Comparison of ENCODE assay signal across 8 mouse cellular contexts in genomic region chr8:70820101-70820935, GRCm38 (mm10). TPM values are rescaled to one million over a fixed set of nuclear protein-coding genes. Genes with fewer than 3 reads are reported as not detected.
DNase-seq lines count a peak whose midpoint lies in the region; ATAC-seq and TF ChIP-seq lines count a peak whose summit lies in the region.

No protein-coding gene starts in this region.

- intact Hi-C loops in left cerebral cortex, adult 2 months (cut with DNase I) = no loop called here

- ATAC-seq in midbrain, embryonic 16.5 days = no peak; the same call in 1 of the 2 replicates
- peak; percentile 41 for ATAC-seq in forebrain, embryonic 15.5 days (replicated peaks)
- ATAC-seq in hindbrain, embryonic 11.5 days (ENCODE audit: low FRiP score) = peak; percentile 82
- peak; percentile 49 for ATAC-seq in limb, embryonic 12.5 days (ENCODE audit: insufficient number of reproducible peaks, insufficient read depth, low FRiP score, low TSS enrichment, low read depth)
- peak; percentile 25; the same call in 1 of the 2 replicates for ATAC-seq in midbrain, embryonic 15.5 days (replicated peaks)

- H3K27me3 ChIP-seq in midbrain, embryonic 10.5 days (ENCODE audit: low read depth, poor library complexity, severe bottlenecking) = peaks cover 65% of the 10 kb centered on the region
- H3K27me3 ChIP-seq in midbrain, embryonic 16.5 days (ENCODE audit: control insufficient read depth, insufficient read depth, low read depth, low read length) = peaks cover 27% of the 10 kb centered on the region
- H3K27me3 ChIP-seq in forebrain, embryonic 15.5 days = peaks cover 2% of the 10 kb centered on the region; the same call in 1 of the 2 replicates
- H3K27me3 ChIP-seq in hindbrain, embryonic 11.5 days (ENCODE audit: control insufficient read depth, insufficient read depth, low read length) = peaks cover 20% of the 10 kb centered on the region
- H3K27me3 ChIP-seq in limb, embryonic 12.5 days = peaks cover 54% of the 10 kb centered on the region
- H3K27me3 ChIP-seq in midbrain, embryonic 15.5 days (replicated peaks) = peaks cover 25% of the 10 kb centered on the region

- WGBS in midbrain, embryonic 10.5 days = 3% methylated on average over 31 of the region's 31 CpGs
- WGBS in midbrain, embryonic 16.5 days = 4% methylated on average over 30 of the region's 31 CpGs
- WGBS in forebrain, embryonic 15.5 days = 3% methylated on average over 31 of the region's 31 CpGs
- 2% methylated on average over 31 of the region's 31 CpGs for WGBS in hindbrain, embryonic 11.5 days
- WGBS in limb, embryonic 12.5 days = 5% methylated on average over 31 of the region's 31 CpGs
- WGBS in midbrain, embryonic 15.5 days = 4% methylated on average over 31 of the region's 31 CpGs

- H3K4me3 ChIP-seq in midbrain, embryonic 10.5 days = peak overlapping the region; percentile 28
- H3K4me3 ChIP-seq in midbrain, embryonic 16.5 days (ENCODE audit: low read depth, low read length) = no peak overlapping the region
- no peak overlapping the region for H3K4me3 ChIP-seq in forebrain, embryonic 15.5 days
- no peak overlapping the region for H3K4me3 ChIP-seq in hindbrain, embryonic 11.5 days (ENCODE audit: low read depth, low read length)
- 0 out of 2 replicates have a peak overlapping the region, but pooled peaks have one; percentile 3 for H3K4me3 ChIP-seq in limb, embryonic 12.5 days (replicated peaks)
- H3K4me3 ChIP-seq in midbrain, embryonic 15.5 days = no peak overlapping the region
- no peak overlapping the region for H3K4me3 ChIP-seq in left cerebral cortex, adult 2 months

- H3K36me3 ChIP-seq in midbrain, embryonic 10.5 days = no peaks in the 10 kb centered on the region
- no peaks in the 10 kb centered on the region for H3K36me3 ChIP-seq in midbrain, embryonic 16.5 days (ENCODE audit: control insufficient read depth, insufficient read depth, low read length)
- H3K36me3 ChIP-seq in forebrain, embryonic 15.5 days = no peaks in the 10 kb centered on the region
- H3K36me3 ChIP-seq in hindbrain, embryonic 11.5 days (ENCODE audit: control insufficient read depth, insufficient read depth, low read length) = no peaks in the 10 kb centered on the region
- no peaks in the 10 kb centered on the region for H3K36me3 ChIP-seq in limb, embryonic 12.5 days
- H3K36me3 ChIP-seq in midbrain, embryonic 15.5 days (replicated peaks) = no peaks in the 10 kb centered on the region

- H3K9ac ChIP-seq in midbrain, embryonic 16.5 days (ENCODE audit: low read depth, low read length) = no peak overlapping the region
- H3K9ac ChIP-seq in forebrain, embryonic 15.5 days (replicated peaks) = no peak overlapping the region
- no peak overlapping the region for H3K9ac ChIP-seq in hindbrain, embryonic 11.5 days (ENCODE audit: low read depth, low read length)
- H3K9ac ChIP-seq in limb, embryonic 12.5 days (replicated peaks) = no peak overlapping the region
- H3K9ac ChIP-seq in midbrain, embryonic 15.5 days = no peak overlapping the region

- no peak overlapping the region for H3K27ac ChIP-seq in midbrain, embryonic 10.5 days (replicated peaks)
- no peak overlapping the region for H3K27ac ChIP-seq in midbrain, embryonic 16.5 days (ENCODE audit: low read length)
- no peak overlapping the region for H3K27ac ChIP-seq in forebrain, embryonic 15.5 days (replicated peaks)
- no peak overlapping the region for H3K27ac ChIP-seq in hindbrain, embryonic 11.5 days (ENCODE audit: low read depth, low read length)
- no peak overlapping the region for H3K27ac ChIP-seq in limb, embryonic 12.5 days
- no peak overlapping the region for H3K27ac ChIP-seq in midbrain, embryonic 15.5 days
- no peak overlapping the region for H3K27ac ChIP-seq in left cerebral cortex, adult 2 months

- H3K9me3 ChIP-seq in midbrain, embryonic 10.5 days (replicated peaks) = peaks cover 13% of the 10 kb centered on the region; the same call in 1 of the 2 replicates
- H3K9me3 ChIP-seq in midbrain, embryonic 16.5 days (replicated peaks; ENCODE audit: control insufficient read depth, low read length, poor library complexity, severe bottlenecking) = no peaks in the 10 kb centered on the region; the same call in 1 of the 2 replicates
- no peaks in the 10 kb centered on the region for H3K9me3 ChIP-seq in forebrain, embryonic 15.5 days
- H3K9me3 ChIP-seq in hindbrain, embryonic 11.5 days (ENCODE audit: control insufficient read depth, low read length) = no peaks in the 10 kb centered on the region
- peaks cover 12% of the 10 kb centered on the region; the same call in 1 of the 2 replicates for H3K9me3 ChIP-seq in limb, embryonic 12.5 days
- H3K9me3 ChIP-seq in midbrain, embryonic 15.5 days = no peaks in the 10 kb centered on the region

- H3K4me2 ChIP-seq in midbrain, embryonic 16.5 days (ENCODE audit: low read length) = no peak overlapping the region
- no peak overlapping the region for H3K4me2 ChIP-seq in forebrain, embryonic 15.5 days (replicated peaks)
- H3K4me2 ChIP-seq in hindbrain, embryonic 11.5 days (replicated peaks; ENCODE audit: low read depth, low read length) = peak overlapping the region; percentile 29; the same call in 1 of the 2 replicates
- peak overlapping the region; percentile 31 for H3K4me2 ChIP-seq in limb, embryonic 12.5 days
- no peak overlapping the region for H3K4me2 ChIP-seq in midbrain, embryonic 15.5 days

- peaks cover 32% of the 10 kb centered on the region for H3K4me1 ChIP-seq in midbrain, embryonic 10.5 days
- no peaks in the 10 kb centered on the region for H3K4me1 ChIP-seq in midbrain, embryonic 16.5 days (ENCODE audit: control insufficient read depth, insufficient read depth, low read length)
- H3K4me1 ChIP-seq in forebrain, embryonic 15.5 days = peaks cover 4% of the 10 kb centered on the region; the same call in 1 of the 2 replicates
- peaks cover 5% of the 10 kb centered on the region; the same call in 1 of the 2 replicates for H3K4me1 ChIP-seq in hindbrain, embryonic 11.5 days (replicated peaks; ENCODE audit: control insufficient read depth, insufficient read depth, low read length)
- peaks cover 16% of the 10 kb centered on the region; the same call in 1 of the 2 replicates for H3K4me1 ChIP-seq in limb, embryonic 12.5 days (replicated peaks)
- H3K4me1 ChIP-seq in midbrain, embryonic 15.5 days = peaks cover 5% of the 10 kb centered on the region; the same call in 1 of the 2 replicates

- TF ChIP-seq CTCF in left cerebral cortex, adult 2 months (IDR thresholded peaks at IDR 0.05) = no peak

- DNase-seq in midbrain, embryonic 10.5 days (ENCODE audit: low spot score) = peak; percentile 59
- DNase-seq in hindbrain, embryonic 11.5 days (ENCODE audit: low spot score) = peak; percentile 75
- no peak for DNase-seq in left cerebral cortex, adult 2 months (ENCODE audit: extremely low spot score in 1 of 2, low spot score in 2 of 2)
- no peak for DNase-seq in frontal cortex, postnatal 14 days (ENCODE audit: low spot score in 2 of 2)

RNA-seq across cellular contexts. Expression of gene Il12rb1, which starts 12.1 kb away (rescaled TPM):
- polyA plus RNA-seq in midbrain, embryonic 10.5 days (2016; fragmentation: Nextera tagmentation; extraction: Ambion mirVana) = 0.05 and 0.11 TPM in 2 replicates
- 0.08 and 0.19 TPM in 2 replicates for polyA plus RNA-seq in midbrain, embryonic 16.5 days (2015; fragmentation: Nextera tagmentation; extraction: Ambion mirVana)
- 0.08 and 0.18 TPM in 2 replicates for polyA plus RNA-seq in forebrain, embryonic 15.5 days (2015; fragmentation: Nextera tagmentation; extraction: Ambion mirVana)
- polyA plus RNA-seq in hindbrain, embryonic 11.5 days (2014; fragmentation: Nextera tagmentation; extraction: Ambion mirVana) = 0.08 TPM in 1 of 2 replicates, not detected in the other
- not detected in 2 replicates for polyA plus RNA-seq in limb, embryonic 12.5 days (2016; fragmentation: Nextera tagmentation; extraction: Ambion mirVana)
- 0.10 and 0.36 TPM in 2 replicates for polyA plus RNA-seq in midbrain, embryonic 15.5 days (2015; fragmentation: Nextera tagmentation; extraction: Ambion mirVana)
- under 1 TPM; 0.77 to 0.82 TPM for total RNA-seq in left cerebral cortex, adult 2 months (2021)

RNA-seq across cellular contexts. Expression of gene Mast3, which starts 15.5 kb away (rescaled TPM):
- polyA plus RNA-seq in midbrain, embryonic 10.5 days (2016; fragmentation: Nextera tagmentation; extraction: Ambion mirVana) = 9.8 and 12.1 TPM in 2 replicates
- 21.1 and 23.2 TPM in 2 replicates for polyA plus RNA-seq in midbrain, embryonic 16.5 days (2015; fragmentation: Nextera tagmentation; extraction: Ambion mirVana)
- polyA plus RNA-seq in forebrain, embryonic 15.5 days (2015; fragmentation: Nextera tagmentation; extraction: Ambion mirVana) = 24.6 and 25.0 TPM in 2 replicates
- polyA plus RNA-seq in hindbrain, embryonic 11.5 days (2014; fragmentation: Nextera tagmentation; extraction: Ambion mirVana) = 11.2 and 12.3 TPM in 2 replicates
- 13.2 and 14.5 TPM in 2 replicates for polyA plus RNA-seq in limb, embryonic 12.5 days (2016; fragmentation: Nextera tagmentation; extraction: Ambion mirVana)
- 26.4 and 26.9 TPM in 2 replicates for polyA plus RNA-seq in midbrain, embryonic 15.5 days (2015; fragmentation: Nextera tagmentation; extraction: Ambion mirVana)
- total RNA-seq in left cerebral cortex, adult 2 months (2021) = 100 to 1,000 TPM; 369 to 386 TPM

RNA-seq across cellular contexts. Expression of gene Arrdc2, which starts 19.2 kb away (rescaled TPM):
- 5.2 and 7.3 TPM in 2 replicates for polyA plus RNA-seq in midbrain, embryonic 10.5 days (2016; fragmentation: Nextera tagmentation; extraction: Ambion mirVana)
- 6.7 and 8.1 TPM in 2 replicates for polyA plus RNA-seq in midbrain, embryonic 16.5 days (2015; fragmentation: Nextera tagmentation; extraction: Ambion mirVana)
- polyA plus RNA-seq in forebrain, embryonic 15.5 days (2015; fragmentation: Nextera tagmentation; extraction: Ambion mirVana) = 9.0 and 9.6 TPM in 2 replicates
- 9.9 and 10.3 TPM in 2 replicates for polyA plus RNA-seq in hindbrain, embryonic 11.5 days (2014; fragmentation: Nextera tagmentation; extraction: Ambion mirVana)
- polyA plus RNA-seq in limb, embryonic 12.5 days (2016; fragmentation: Nextera tagmentation; extraction: Ambion mirVana) = 5.3 and 6.4 TPM in 2 replicates
- 8.1 and 8.6 TPM in 2 replicates for polyA plus RNA-seq in midbrain, embryonic 15.5 days (2015; fragmentation: Nextera tagmentation; extraction: Ambion mirVana)
- total RNA-seq in left cerebral cortex, adult 2 months (2021) = 10 to 100 TPM; 19.5 to 20.7 TPM

RNA-seq across cellular contexts. Expression of gene Kcnn1, which starts 42.7 kb away (rescaled TPM):
- 9.1 and 13.4 TPM in 2 replicates for polyA plus RNA-seq in midbrain, embryonic 10.5 days (2016; fragmentation: Nextera tagmentation; extraction: Ambion mirVana)
- polyA plus RNA-seq in midbrain, embryonic 16.5 days (2015; fragmentation: Nextera tagmentation; extraction: Ambion mirVana) = 15.4 and 16.1 TPM in 2 replicates
- polyA plus RNA-seq in forebrain, embryonic 15.5 days (2015; fragmentation: Nextera tagmentation; extraction: Ambion mirVana) = 12.4 and 14.3 TPM in 2 replicates
- 10.7 and 12.2 TPM in 2 replicates for polyA plus RNA-seq in hindbrain, embryonic 11.5 days (2014; fragmentation: Nextera tagmentation; extraction: Ambion mirVana)
- polyA plus RNA-seq in limb, embryonic 12.5 days (2016; fragmentation: Nextera tagmentation; extraction: Ambion mirVana) = 4.3 and 6.0 TPM in 2 replicates
- polyA plus RNA-seq in midbrain, embryonic 15.5 days (2015; fragmentation: Nextera tagmentation; extraction: Ambion mirVana) = 19.0 and 20.6 TPM in 2 replicates
- 10 to 100 TPM; 20.0 to 20.4 TPM for total RNA-seq in left cerebral cortex, adult 2 months (2021)

RNA-seq across cellular contexts. Expression of gene Pik3r2, which starts 43.8 kb away (rescaled TPM):
- 66.2 and 66.6 TPM in 2 replicates for polyA plus RNA-seq in midbrain, embryonic 10.5 days (2016; fragmentation: Nextera tagmentation; extraction: Ambion mirVana)
- polyA plus RNA-seq in midbrain, embryonic 16.5 days (2015; fragmentation: Nextera tagmentation; extraction: Ambion mirVana) = 107 and 112 TPM in 2 replicates
- 126 and 127 TPM in 2 replicates for polyA plus RNA-seq in forebrain, embryonic 15.5 days (2015; fragmentation: Nextera tagmentation; extraction: Ambion mirVana)
- polyA plus RNA-seq in hindbrain, embryonic 11.5 days (2014; fragmentation: Nextera tagmentation; extraction: Ambion mirVana) = 31.5 and 36.5 TPM in 2 replicates
- polyA plus RNA-seq in limb, embryonic 12.5 days (2016; fragmentation: Nextera tagmentation; extraction: Ambion mirVana) = 80.2 and 80.6 TPM in 2 replicates
- polyA plus RNA-seq in midbrain, embryonic 15.5 days (2015; fragmentation: Nextera tagmentation; extraction: Ambion mirVana) = 113 TPM in 2 replicates
- 100 to 1,000 TPM; 159 to 160 TPM for total RNA-seq in left cerebral cortex, adult 2 months (2021)

Comparison
In these comparisons a context has a peak if more than half of its experiments do, and no peak if none do; other contexts are left out.
1. H3K4me3 ChIP-seq: peak in midbrain, embryonic 10.5 days (single experiment) and limb, embryonic 12.5 days (single experiment); none in midbrain, embryonic 16.5 days (single experiment), forebrain, embryonic 15.5 days (single experiment), hindbrain, embryonic 11.5 days (single experiment), midbrain, embryonic 15.5 days (single experiment) and left cerebral cortex, adult 2 months (single experiment).
2. DNase-seq: peak in midbrain, embryonic 10.5 days (single experiment) and hindbrain, embryonic 11.5 days (single experiment); none in left cerebral cortex, adult 2 months (0 of 2) and frontal cortex, postnatal 14 days (0 of 2).
3. H3K4me2 ChIP-seq: peak in hindbrain, embryonic 11.5 days (single experiment) and limb, embryonic 12.5 days (single experiment); none in midbrain, embryonic 16.5 days (single experiment), forebrain, embryonic 15.5 days (single experiment) and midbrain, embryonic 15.5 days (single experiment).